Mouse (Mus musculus): ENCODE measurements around the gene Zfp142. TPM values are rescaled to one million over a fixed set of nuclear protein-coding genes. Genes with fewer than 3 reads are reported as not detected.

Zfp142 gene
- 11.2 and 12.6 TPM in 2 replicates for polyA plus RNA-seq (2012; rRNA removed)

DNA sequence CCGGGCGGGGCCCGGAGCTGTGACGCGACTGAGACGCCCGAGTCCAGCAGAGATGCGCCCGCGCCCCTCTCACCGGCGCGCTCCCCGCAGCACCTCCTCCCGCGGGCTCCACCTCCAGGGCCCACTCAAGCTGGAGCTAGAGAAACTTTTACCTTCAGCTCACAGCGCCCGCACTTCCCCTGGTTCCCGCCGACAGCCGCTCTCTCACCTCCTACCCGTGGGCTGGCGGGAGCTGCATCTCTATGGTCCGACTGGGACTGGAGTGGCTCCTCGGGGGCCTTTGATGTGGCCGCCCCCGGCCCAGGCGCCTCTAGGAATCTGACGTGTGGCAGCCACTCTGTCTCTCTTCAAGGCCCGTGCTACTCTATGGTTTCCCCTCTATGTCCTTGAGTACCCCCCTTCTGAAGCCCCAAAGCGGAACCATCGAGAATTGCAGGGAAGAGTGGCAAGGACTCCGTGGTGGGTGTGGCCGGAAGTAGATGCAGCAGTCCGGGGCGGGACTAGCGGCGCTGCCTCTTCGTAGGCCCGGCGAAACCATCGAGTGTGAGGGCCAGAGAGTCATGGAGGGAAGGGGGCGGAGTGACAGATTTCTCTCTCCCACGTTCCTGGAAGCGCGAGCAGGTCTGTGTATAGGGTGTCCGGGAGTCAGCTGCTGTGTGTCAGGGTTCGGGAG, at the start of gene Zfp142, which contains the start of gene Bcs1l:
Gene Zfp142, minus strand, starts transcription at position 474 of the 673 bp plus-strand sequence.
Gene Bcs1l, plus strand, starts transcription at position 517 of the 673 bp plus-strand sequence.
- H3K27ac ChIP-seq (ENCODE audit: insufficient read depth, low read depth, low read length) = peak within 1 kb of the TSS; percentile 42
- H3K4me3 ChIP-seq (ENCODE audit: insufficient read depth, low read depth, low read length) = peak within 1 kb of the TSS; percentile 91
- H3K4me1 ChIP-seq (ENCODE audit: control insufficient read depth, insufficient read depth, low read length) = peaks cover 6% of the 10 kb centered on the region; the same call in 1 of the 2 replicates
- H3K36me3 ChIP-seq (ENCODE audit: control insufficient read depth, insufficient read depth, low read length) = no peaks in the 10 kb centered on the region
- DNase-seq = peak; percentile 99
- no peaks in the 10 kb centered on the region for H3K27me3 ChIP-seq (replicated peaks; ENCODE audit: control insufficient read depth, insufficient read depth, low read length)
- no peak for TF ChIP-seq POLR2A (IDR thresholded peaks at IDR 0.05; ENCODE audit: low read depth, low read length)
- no peak for TF ChIP-seq CTCF (conservative IDR thresholded peaks at IDR 0.05; ENCODE audit: insufficient read depth, insufficient read length, low read depth, low read length)
- 1% methylated on average over 48 of the region's 48 CpGs for WGBS

DNA sequence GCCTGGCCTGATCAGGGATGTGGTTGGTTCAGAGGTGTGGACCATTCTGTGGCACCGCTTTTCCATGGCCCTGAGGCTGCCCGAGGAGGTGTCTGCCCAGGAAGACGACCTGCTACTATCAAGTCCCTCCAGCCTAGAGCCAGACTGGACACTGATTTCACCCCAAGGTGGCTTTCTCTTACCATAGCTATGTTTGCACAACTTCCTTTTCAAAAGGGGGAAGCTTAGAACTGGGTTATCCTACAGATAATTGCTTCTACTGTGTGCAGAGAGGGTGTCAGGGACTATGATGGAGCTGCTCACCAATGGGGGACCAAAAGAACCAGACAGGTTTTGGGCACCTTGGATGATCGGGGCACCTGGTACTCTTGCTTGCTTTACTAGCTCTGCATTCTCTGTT, 44.7 kb upstream of the Zfp142 start:
- no peaks in the 10 kb centered on the region for H3K27me3 ChIP-seq (replicated peaks; ENCODE audit: control insufficient read depth, insufficient read depth, low read length)
- no peak overlapping the region for H3K4me3 ChIP-seq (ENCODE audit: insufficient read depth, low read depth, low read length)
- no peak for DNase-seq
- no peaks in the 10 kb centered on the region for H3K4me1 ChIP-seq (ENCODE audit: control insufficient read depth, insufficient read depth, low read length)
- no peak overlapping the region for H3K27ac ChIP-seq (ENCODE audit: insufficient read depth, low read depth, low read length)
- WGBS = 91% methylated on average over 4 of the region's 4 CpGs
- no peaks in the 10 kb centered on the region for H3K36me3 ChIP-seq (ENCODE audit: control insufficient read depth, insufficient read depth, low read length)
- TF ChIP-seq POLR2A (IDR thresholded peaks at IDR 0.05; ENCODE audit: low read depth, low read length) (no peak), CTCF (conservative IDR thresholded peaks at IDR 0.05; ENCODE audit: insufficient read depth, insufficient read length, low read depth, low read length) (no peak)

DNA sequence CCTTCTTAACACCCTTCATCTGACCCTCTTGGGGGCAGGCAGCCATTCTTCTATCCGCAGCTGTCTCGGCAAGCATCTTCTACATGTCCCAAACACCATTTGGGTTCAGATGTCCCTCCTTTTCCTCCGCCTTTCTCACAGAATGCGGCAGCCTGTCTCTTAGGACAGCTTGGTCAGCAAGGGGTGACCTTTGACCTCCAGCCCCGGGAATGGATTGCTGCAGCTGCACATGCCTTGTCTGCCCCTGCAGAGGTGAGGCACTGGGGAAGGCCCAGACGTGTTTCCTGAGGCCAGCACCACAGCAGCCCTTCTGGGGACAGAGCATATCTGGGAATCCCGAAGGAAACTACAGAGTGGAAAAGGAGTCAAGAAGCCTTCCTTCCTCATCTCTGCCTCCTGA, 40.0 kb upstream of the Zfp142 start:
- no peak for TF ChIP-seq POLR2A (IDR thresholded peaks at IDR 0.05; ENCODE audit: low read depth, low read length)
- TF ChIP-seq CTCF (conservative IDR thresholded peaks at IDR 0.05; ENCODE audit: insufficient read depth, insufficient read length, low read depth, low read length) = no peak
- WGBS = 51% methylated on average over 7 of the region's 7 CpGs
- peak; percentile 21 for DNase-seq
- no peaks in the 10 kb centered on the region for H3K36me3 ChIP-seq (ENCODE audit: control insufficient read depth, insufficient read depth, low read length)
- no peaks in the 10 kb centered on the region for H3K4me1 ChIP-seq (ENCODE audit: control insufficient read depth, insufficient read depth, low read length)
- no peak overlapping the region for H3K27ac ChIP-seq (ENCODE audit: insufficient read depth, low read depth, low read length)
- H3K27me3 ChIP-seq (replicated peaks; ENCODE audit: control insufficient read depth, insufficient read depth, low read length) = no peaks in the 10 kb centered on the region
- H3K4me3 ChIP-seq (ENCODE audit: insufficient read depth, low read depth, low read length) = no peak overlapping the region

DNA sequence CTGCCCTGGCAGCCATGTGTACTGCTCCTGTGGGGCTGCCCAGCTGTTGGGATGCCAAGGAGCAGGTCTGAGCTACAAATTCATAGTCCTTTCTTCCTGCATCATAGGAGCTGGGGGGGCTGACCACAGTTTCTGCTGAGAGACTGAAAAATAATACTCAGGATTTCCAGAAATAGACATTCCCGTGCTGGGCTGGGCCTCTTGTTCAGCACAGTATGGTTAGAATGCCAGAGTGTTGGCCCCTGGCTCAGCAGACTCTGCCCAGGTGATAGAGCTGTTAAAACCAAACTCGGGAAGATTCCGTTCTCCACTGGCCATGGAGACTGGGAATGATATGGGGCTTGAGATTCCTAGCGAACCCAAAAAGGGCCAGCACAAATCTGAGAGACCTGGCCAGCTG, 38.0 kb upstream of the Zfp142 start:
- Histone ChIP-seq H3K4me3 (ENCODE audit: insufficient read depth, low read depth, low read length) (no peak overlapping the region), H3K4me1 (ENCODE audit: control insufficient read depth, insufficient read depth, low read length) (no peaks in the 10 kb centered on the region), H3K27ac (ENCODE audit: insufficient read depth, low read depth, low read length) (no peak overlapping the region), H3K27me3 (replicated peaks; ENCODE audit: control insufficient read depth, insufficient read depth, low read length) (no peaks in the 10 kb centered on the region), H3K36me3 (ENCODE audit: control insufficient read depth, insufficient read depth, low read length) (no peaks in the 10 kb centered on the region)
- 83% methylated on average over 4 of the region's 4 CpGs for WGBS
- TF ChIP-seq POLR2A (IDR thresholded peaks at IDR 0.05; ENCODE audit: low read depth, low read length) = no peak
- no peak for TF ChIP-seq CTCF (conservative IDR thresholded peaks at IDR 0.05; ENCODE audit: insufficient read depth, insufficient read length, low read depth, low read length)
- no peak for DNase-seq

DNA sequence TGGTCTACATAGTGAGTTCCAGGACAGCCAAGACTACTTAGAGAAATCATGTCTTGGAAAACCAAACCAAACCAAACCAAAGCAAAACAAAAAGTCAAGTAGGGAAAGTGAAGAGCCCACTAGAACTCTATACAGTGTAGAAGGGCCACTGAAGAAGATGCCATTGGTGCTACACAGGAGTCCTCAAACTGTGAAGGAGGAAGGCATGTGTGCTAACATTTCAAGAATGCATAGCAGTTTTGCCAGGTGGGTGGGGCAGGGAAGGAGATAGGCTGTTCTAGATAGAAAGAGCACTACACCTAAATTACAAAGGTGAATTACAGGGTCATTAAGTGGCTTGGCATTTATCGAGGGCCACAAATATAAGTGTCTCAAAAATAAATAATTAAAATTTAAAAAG, 36.1 kb upstream of the Zfp142 start:
- H3K27me3 ChIP-seq (replicated peaks; ENCODE audit: control insufficient read depth, insufficient read depth, low read length) = no peaks in the 10 kb centered on the region
- 94% methylated on average over 1 of the region's 1 CpGs for WGBS
- no peak overlapping the region for H3K4me3 ChIP-seq (ENCODE audit: insufficient read depth, low read depth, low read length)
- H3K4me1 ChIP-seq (ENCODE audit: control insufficient read depth, insufficient read depth, low read length) = no peaks in the 10 kb centered on the region
- TF ChIP-seq CTCF (conservative IDR thresholded peaks at IDR 0.05; ENCODE audit: insufficient read depth, insufficient read length, low read depth, low read length) = no peak
- no peak for TF ChIP-seq POLR2A (IDR thresholded peaks at IDR 0.05; ENCODE audit: low read depth, low read length)
- no peak for DNase-seq
- no peaks in the 10 kb centered on the region for H3K36me3 ChIP-seq (ENCODE audit: control insufficient read depth, insufficient read depth, low read length)
- no peak overlapping the region for H3K27ac ChIP-seq (ENCODE audit: insufficient read depth, low read depth, low read length)

DNA sequence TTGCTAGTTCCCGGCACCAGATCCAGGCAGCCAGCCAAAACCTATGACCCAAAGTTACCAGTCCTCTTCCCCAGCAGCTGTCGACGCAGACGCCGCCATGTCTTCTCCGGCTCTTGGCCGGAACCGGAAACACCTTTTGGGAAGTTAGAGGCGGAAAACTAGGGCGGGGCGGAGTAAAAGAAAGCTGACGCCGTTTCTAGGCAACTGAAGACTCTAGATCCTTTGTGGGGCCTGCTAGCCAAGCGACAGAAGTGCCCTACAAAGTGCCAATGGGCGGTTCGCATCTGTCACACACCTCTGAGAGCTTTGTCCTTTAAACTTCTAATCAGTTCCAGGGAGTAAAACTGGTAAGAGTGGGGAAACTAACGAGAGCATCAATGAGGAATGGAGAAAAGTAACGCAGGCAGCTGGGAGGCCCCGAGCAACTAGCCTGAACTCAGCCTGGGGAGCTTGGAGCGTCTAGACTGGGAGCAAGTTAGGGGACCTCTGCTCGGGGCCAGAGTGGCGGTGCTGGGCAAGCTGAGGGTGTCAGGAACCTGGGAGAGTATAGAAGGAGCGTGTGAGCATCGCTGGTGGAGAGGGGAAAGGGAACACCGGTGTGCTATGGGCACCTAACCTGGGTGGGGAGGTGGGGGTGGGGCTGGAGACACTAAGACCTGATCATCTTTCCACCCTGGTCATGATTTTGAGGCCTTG, 13.4 kb upstream of the Zfp142 start, which contains the start of the genes Rnf25 and Stk36:
Gene Rnf25, minus strand, starts transcription at position 131 of the 696 bp plus-strand sequence.
Gene Stk36, plus strand, starts transcription at position 179 of the 696 bp plus-strand sequence.
- peak within 1 kb of the TSS; percentile 75 for H3K4me3 ChIP-seq (ENCODE audit: insufficient read depth, low read depth, low read length)
- no peaks in the 10 kb centered on the region for H3K27me3 ChIP-seq (replicated peaks; ENCODE audit: control insufficient read depth, insufficient read depth, low read length)
- H3K27ac ChIP-seq (ENCODE audit: insufficient read depth, low read depth, low read length) = peak within 1 kb of the TSS; percentile 13; the same call in 1 of the 2 replicates
- no peaks in the 10 kb centered on the region for H3K36me3 ChIP-seq (ENCODE audit: control insufficient read depth, insufficient read depth, low read length)
- DNase-seq = peak; percentile 92
- 8% methylated on average over 25 of the region's 25 CpGs for WGBS
- TF ChIP-seq POLR2A (IDR thresholded peaks at IDR 0.05; ENCODE audit: low read depth, low read length) (peak; percentile 82), CTCF (conservative IDR thresholded peaks at IDR 0.05; ENCODE audit: insufficient read depth, insufficient read length, low read depth, low read length) (no peak)
- 0 out of 2 replicates have a peak, but pooled peaks cover 3% of the 10 kb centered on the region for H3K4me1 ChIP-seq (ENCODE audit: control insufficient read depth, insufficient read depth, low read length)

Data from kidney, adult 2 months (tissue).